Mouse (Mus musculus): Measurements from ENCODE around the gene Rasgrf2.
A peak's percentile ranks its signal among the peaks of the same experiment; 100 is the strongest.

- TF ChIP-seq EP300 (IDR thresholded peaks at IDR 0.05; ENCODE audit: low read depth) = no peak
- peak; percentile 28; the same call in 1 of the 2 replicates for TF ChIP-seq CTCF (IDR thresholded peaks at IDR 0.05; ENCODE audit: low read depth)
Measured at GRCm38 (mm10) chr13:91893132-91893531, 238.3 kb downstream of the Rasgrf2 start.
